Mouse (Mus musculus): ENCODE data around the gene Kcng3.

Gene Kcng3

DNA sequence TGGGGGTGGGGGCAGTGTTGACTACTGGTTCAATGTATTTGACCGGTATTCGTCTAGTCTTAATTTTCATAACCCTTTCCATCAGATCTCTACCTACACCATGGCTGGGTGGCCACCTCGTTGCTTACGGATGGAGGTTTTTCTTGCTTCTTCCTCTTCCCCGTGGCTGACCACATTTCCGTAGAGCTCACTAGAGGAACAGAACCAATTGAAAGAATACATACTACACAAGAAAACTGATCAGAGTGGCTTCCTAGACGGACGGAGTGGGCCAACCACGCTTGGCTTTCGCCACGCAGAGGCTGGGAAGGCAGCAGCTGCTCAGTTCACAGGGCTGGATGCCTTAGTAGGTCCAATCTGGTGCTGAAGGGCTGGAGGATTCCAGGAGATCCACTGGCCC lies 75.9 kb downstream of the Kcng3 start:
- DNase-seq (ENCODE audit: inconsistent ontology term) = no peak

DNA sequence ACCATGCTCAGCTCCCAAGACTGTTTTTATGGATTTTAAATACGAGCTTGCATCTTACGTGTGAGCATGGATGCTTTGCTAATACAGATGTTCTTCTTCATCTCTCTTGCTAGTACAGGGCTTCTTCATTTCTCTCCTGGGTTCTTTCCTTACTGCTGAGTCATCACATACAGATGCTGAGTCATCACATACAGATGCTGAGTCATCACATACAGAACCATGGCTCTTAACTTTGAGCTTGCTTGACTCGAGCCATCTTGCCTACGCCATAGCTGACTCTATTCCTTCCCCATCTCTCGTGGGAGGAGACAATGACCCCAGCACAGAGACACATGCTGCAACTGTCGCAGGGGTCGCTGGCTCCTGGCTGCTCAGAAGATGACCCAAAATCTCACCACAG lies 76.7 kb downstream of the Kcng3 start:
- no peak for DNase-seq (ENCODE audit: inconsistent ontology term)

DNA sequence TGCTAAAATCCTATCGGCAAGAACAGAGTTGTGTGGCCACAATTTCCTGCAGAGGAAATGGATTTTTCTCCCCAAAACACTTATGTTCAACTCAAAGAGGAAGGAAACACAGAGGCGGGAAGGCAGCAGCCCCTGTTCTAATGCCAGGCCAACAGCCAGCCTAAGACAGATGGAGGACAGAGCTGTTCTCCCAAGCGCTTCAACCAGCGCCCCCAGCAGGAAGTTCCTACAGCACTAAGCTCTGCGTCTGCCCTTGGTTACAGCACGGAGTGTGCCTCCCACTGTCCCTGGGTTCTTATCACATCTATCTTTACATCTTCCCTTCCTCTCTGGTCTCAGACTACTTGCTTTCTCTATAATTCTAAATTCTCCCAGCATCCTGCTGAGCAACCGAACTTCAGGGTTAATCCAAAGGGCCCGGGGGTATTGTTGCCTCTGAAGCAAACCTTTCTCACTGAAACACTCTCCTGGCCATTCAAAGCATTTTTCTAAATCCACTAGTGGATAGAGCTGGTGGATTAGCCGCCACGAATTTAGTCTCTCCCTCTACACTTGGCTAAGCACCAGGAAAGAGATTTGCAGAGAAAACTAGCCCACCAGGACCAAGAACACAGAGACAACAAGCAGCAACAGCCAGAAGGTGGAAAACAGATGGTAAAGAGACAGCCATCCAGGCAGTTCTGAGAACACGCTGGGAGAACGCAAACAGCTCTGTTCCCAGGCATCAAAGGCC lies 83.0 kb downstream of the Kcng3 start:
- no peak for DNase-seq (ENCODE audit: inconsistent ontology term)

DNA sequence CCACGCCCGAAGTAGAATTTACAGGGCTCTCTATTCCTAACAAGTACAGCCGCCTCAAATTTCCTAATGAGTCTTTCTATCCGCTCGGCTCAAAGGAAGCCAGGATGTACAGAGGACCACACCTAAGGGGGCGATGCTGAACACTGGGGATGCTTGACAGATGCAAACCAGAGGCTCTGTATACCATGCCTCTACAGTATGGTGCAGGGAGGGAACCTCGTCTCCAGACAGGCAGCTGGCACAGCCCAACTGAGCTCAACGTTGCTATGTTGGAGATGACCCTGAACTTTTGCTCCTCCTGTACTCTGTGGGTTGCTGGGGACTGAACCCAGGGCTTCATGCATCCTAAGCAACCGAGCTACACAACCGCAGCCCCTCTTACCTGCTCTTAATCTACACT lies 84.5 kb downstream of the Kcng3 start:
- DNase-seq (ENCODE audit: inconsistent ontology term) = no peak

DNA sequence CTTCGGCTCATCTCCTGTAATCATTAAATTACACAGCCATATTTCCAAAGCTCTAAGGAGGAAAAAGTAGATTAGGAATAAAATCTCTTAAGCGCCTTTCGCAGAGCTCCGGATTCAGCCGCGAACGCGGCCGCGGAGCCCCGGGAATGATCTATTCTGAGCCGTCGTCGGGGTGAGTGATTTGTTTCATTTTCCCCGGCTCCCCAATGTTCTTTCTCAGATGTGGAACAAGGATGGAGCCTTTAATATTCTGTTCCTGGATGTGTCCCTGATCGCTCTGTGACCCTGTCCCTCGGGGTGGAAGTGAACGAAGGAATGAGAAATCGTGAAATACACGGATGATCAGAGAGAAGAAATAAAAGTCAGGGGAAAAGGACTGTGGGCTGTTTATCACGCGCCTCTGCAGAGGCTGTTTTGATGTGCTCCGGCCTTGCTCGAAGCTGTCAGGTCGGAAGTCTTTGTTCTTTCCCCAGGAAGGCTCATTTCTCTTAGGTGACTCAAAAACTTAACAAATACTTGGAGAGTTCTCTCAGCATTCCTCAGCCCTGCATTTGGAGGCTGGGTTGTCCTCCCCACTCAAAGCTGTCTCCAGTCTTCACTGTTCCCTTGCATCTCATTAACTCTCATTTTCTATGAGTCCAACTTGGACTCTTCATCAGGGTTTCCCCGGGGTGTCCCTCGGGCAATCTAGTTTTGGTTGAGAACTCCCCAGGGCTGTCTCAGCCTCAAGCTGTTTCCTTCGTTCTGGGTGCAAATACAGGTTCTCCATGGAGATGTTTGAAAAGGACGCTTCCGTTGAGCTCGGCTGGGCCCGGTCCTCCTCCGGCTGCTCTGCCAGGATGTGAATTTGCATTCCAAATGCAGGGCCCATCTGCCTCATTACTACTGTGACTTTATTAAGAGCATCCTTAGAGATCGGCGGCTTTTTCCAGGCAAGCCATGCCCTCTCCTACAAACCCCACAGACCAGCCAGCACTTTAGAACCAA lies 85.6 kb downstream of the Kcng3 start:
- peak; percentile 65 for DNase-seq (ENCODE audit: inconsistent ontology term)

DNA sequence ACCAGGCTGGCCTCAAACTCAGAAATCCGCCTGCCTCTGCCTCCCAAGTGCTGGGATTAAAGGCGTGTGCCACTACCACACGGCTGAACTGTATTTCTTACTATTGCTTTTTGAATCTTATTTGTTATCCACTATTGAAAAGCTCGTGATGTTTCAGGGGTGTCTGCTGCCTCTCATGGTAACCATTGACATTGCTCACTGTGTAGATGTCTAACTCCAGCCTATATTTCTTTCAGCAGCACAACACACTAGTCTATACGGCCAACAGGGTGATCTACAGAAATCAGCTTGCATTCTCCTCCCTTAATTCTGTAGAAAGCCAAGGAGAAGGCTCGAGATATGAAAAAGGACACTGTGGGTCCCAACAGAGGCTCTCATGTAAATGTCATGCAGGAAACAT lies 86.4 kb downstream of the Kcng3 start:
- no peak for DNase-seq (ENCODE audit: inconsistent ontology term)

DNA sequence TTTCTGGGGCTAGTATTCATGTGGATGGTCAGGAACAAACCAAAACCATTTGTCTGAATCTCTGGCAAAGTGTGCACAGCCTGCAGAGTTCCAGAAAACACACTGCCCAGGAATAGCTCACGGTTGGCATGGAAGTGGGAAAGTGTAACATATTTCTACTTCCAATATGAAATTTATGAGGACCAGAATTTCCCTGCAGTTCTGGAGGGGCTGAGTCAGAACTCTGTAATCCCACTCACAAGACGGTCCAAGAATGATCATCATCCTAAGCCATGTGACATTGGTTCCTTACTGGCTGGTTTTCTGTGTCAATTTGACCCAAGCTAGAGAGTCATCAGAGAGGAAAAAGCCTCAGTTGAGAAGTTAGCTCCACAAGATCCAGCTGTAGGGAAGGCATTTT lies 89.3 kb downstream of the Kcng3 start:
- DNase-seq (ENCODE audit: inconsistent ontology term) = no peak

DNA sequence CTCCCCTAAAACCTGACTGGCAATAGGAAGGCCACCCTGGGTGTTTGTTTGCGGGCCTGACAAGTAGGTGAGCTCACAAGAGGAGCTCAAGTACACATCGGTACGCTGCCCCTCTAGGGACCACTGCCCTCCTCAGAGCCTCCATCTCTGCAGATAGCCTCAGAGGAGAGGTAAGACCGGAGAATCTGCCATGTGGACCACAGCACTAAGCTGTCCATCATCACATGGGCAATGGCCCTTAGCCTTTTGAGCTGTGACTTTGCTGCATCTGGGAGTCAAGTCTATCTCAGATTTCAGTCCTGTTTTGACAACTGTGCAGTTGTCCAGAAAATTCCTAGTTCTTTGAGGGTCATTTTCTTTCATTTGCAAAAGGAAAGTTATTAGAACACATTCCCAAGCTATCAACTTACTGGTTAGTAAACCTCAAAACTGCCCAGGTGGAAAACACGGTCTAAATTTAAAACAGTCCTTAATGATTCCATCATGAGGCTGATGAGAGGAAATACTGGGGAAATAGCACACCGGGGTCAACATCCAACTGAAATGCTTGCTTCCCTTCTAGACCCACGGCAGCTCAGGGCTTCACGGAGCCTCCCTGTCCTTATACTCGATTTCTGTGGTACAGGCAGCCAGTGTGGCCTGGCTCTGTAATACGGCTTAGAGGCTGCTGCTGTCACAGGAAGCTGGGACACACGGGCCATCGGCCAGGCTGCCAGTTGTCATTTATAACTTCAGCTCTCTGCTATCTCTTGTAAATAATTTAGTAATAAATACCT lies 92.2 kb downstream of the Kcng3 start:
- DNase-seq (ENCODE audit: inconsistent ontology term) = no peak

DNA sequence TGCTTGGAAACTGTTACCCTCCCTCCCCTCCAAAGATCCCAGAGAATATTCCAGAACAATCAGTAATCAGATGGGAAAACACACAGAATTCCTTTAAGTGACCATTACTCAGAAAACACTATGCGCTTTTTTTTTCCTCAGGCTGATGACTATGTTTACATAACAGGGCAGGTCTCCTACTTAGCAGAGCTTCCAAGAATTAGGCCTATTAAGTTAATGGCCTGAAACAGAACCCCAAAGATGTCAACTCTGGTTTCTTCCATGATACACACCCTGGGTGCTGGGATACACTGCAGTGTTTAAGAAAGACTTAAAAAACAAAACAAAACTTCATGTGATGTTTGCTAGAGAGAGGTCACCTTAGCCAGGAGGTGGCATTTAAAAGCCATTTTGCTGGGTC lies 93.0 kb downstream of the Kcng3 start:
- no peak for DNase-seq (ENCODE audit: inconsistent ontology term)

DNA sequence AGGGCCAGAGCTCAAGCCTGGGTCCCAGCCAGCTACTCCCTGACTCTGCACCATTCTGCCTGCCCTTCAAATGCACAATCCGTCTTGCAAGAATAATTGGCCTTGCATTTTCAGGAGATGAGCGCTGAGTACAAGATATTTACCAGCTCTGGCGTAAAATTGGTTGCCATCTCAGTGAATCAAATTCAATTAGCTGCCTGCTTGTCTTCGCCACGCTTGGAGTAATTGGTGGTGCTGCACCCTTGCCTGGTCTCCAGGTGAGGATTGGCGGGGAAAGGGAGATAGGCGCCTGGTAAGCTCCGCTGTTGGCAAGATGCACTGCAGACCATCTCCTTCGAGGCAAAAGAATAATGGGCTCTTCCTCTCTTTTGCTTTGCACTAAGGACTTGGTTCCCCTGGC lies 93.6 kb downstream of the Kcng3 start:
- DNase-seq (ENCODE audit: inconsistent ontology term) = no peak
